In the genomic region with DNA sequence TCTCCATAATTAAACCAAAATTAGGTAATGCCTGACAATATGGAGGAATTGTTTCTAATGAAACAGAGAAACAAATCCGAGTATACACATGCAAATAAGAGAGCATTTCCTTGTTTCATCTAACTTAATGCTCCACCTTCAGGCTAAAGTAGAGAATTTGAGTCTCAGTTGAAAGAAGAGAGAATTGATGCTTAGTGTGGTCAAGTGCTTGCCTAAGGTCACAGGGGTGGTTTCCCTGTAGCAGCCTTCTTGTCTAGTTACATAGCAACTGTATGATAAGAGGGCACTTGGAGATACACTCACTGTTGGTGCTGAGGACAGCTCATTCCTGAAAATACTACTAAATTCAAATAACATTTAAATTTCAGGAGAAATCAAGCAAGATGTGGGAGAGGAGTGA, we compare ENCODE assay signal across 21 mouse cellular contexts. TPM values are rescaled to one million over a fixed set of nuclear protein-coding genes. Genes with fewer than 3 reads are reported as not detected.
DNase-seq lines count a peak whose midpoint lies in the region; ATAC-seq and TF ChIP-seq lines count a peak whose summit lies in the region.
"Had no signal": no experiment of that assay in that cellular context is flagged by ENCODE, and none has a peak within 500 bp of the region (broad histone marks: within the 10 kb centered on the region; RNA-seq: fewer than 3 reads in every experiment).

No protein-coding gene starts in this region.

- no peak overlapping the region for H3K27ac ChIP-seq in midbrain, postnatal 0 days (ENCODE audit: low read depth, low read length)
- no peak overlapping the region for H3K27ac ChIP-seq in midbrain, embryonic 10.5 days (replicated peaks)
- H3K27ac ChIP-seq: embryonic facial prominence, embryonic 10.5 days; embryonic facial prominence, embryonic 12.5 days; forebrain, embryonic 13.5 days; forebrain, embryonic 15.5 days had no signal

- no peak overlapping the region for H3K4me3 ChIP-seq in midbrain, postnatal 0 days (ENCODE audit: low read depth, low read length)
- no peak overlapping the region for H3K4me3 ChIP-seq in midbrain, embryonic 10.5 days
- H3K4me3 ChIP-seq: embryonic facial prominence, embryonic 10.5 days; embryonic facial prominence, embryonic 12.5 days; forebrain, embryonic 13.5 days; forebrain, embryonic 15.5 days had no signal

- ATAC-seq in midbrain, postnatal 0 days (ENCODE audit: low FRiP score), result no peak
- ATAC-seq: activated CD4-positive, CD25-positive, alpha-beta regulatory T cell, adult 4 months; forebrain, embryonic 13.5 days; forebrain, embryonic 15.5 days; forebrain, postnatal 0 days; Patski had no signal

- no peak overlapping the region for H3K9ac ChIP-seq in midbrain, postnatal 0 days (replicated peaks; ENCODE audit: low read length, poor library complexity, severe bottlenecking)
- H3K9ac ChIP-seq: embryonic facial prominence, embryonic 12.5 days; forebrain, embryonic 13.5 days; forebrain, embryonic 15.5 days; forebrain, postnatal 0 days had no signal

- no peak for DNase-seq in midbrain, postnatal 0 days (ENCODE audit: low spot score)
- DNase-seq in midbrain, embryonic 10.5 days (ENCODE audit: low spot score), result no peak
- peak; percentile 68 for DNase-seq in R1 (ENCODE audit: low read depth, low spot score)
- DNase-seq in gastrocnemius, adult 8-10 months (ENCODE audit: low spot score in 2 of 2), result no peak
- no peak for DNase-seq in thymus, postnatal 36 days
- DNase-seq: adrenal gland, adult 8-10 months; adrenal gland, postnatal 14 days; adrenal gland, postnatal 36 days; cerebellum, adult 11-12 months; cerebellum, adult 2 months; cerebellum, adult 9-10 months; cerebellum, postnatal 10 days; cerebellum, postnatal 25 days; forebrain, postnatal 0 days had no signal

- 67% methylated on average over 1 of the region's 1 CpGs for WGBS in midbrain, postnatal 0 days
- 69% methylated on average over 1 of the region's 1 CpGs for WGBS in midbrain, embryonic 10.5 days

- H3K4me1 ChIP-seq in midbrain, postnatal 0 days (ENCODE audit: insufficient read depth, low read length), result no peaks in the 10 kb centered on the region
- no peaks in the 10 kb centered on the region for H3K4me1 ChIP-seq in midbrain, embryonic 10.5 days
- H3K4me1 ChIP-seq: embryonic facial prominence, embryonic 10.5 days; embryonic facial prominence, embryonic 12.5 days; forebrain, embryonic 13.5 days; forebrain, embryonic 15.5 days had no signal

- no peaks in the 10 kb centered on the region for H3K27me3 ChIP-seq in midbrain, postnatal 0 days (ENCODE audit: insufficient read depth, low read length)
- no peaks in the 10 kb centered on the region for H3K27me3 ChIP-seq in midbrain, embryonic 10.5 days (ENCODE audit: low read depth, poor library complexity, severe bottlenecking)
- H3K27me3 ChIP-seq: embryonic facial prominence, embryonic 12.5 days; forebrain, embryonic 13.5 days; forebrain, embryonic 15.5 days; Patski had no signal

- 0 out of 2 replicates have a peak, but pooled peaks have one; percentile 13 for TF ChIP-seq CTCF in midbrain, postnatal 0 days (IDR thresholded peaks at IDR 0.05)

- no peak overlapping the region for H3K4me2 ChIP-seq in midbrain, postnatal 0 days (ENCODE audit: low read depth, low read length, poor library complexity, severe bottlenecking)
- H3K4me2 ChIP-seq: embryonic facial prominence, embryonic 12.5 days; forebrain, embryonic 13.5 days; forebrain, embryonic 15.5 days had no signal

- H3K36me3 ChIP-seq in midbrain, postnatal 0 days (ENCODE audit: insufficient read depth, low read length), result no peaks in the 10 kb centered on the region
- H3K36me3 ChIP-seq in midbrain, embryonic 10.5 days, result no peaks in the 10 kb centered on the region
- H3K36me3 ChIP-seq: embryonic facial prominence, embryonic 10.5 days; embryonic facial prominence, embryonic 12.5 days; forebrain, embryonic 15.5 days; G1E had no signal

- no peaks in the 10 kb centered on the region for H3K9me3 ChIP-seq in midbrain, postnatal 0 days (ENCODE audit: low read length)
- H3K9me3 ChIP-seq in midbrain, embryonic 10.5 days (replicated peaks), result no peaks in the 10 kb centered on the region
- H3K9me3 ChIP-seq: embryonic facial prominence, embryonic 10.5 days; embryonic facial prominence, embryonic 12.5 days; forebrain, embryonic 13.5 days; forebrain, embryonic 15.5 days; G1E had no signal

RNA-seq across cellular contexts. Expression of a gene that starts 36.7 kb away (rescaled TPM):
- total RNA-seq in midbrain, postnatal 0 days (2014; rRNA removed), result 1.2 TPM in 1 of 2 replicates, not detected in the other
- polyA plus RNA-seq in midbrain, postnatal 0 days (2015; fragmentation: Nextera tagmentation; extraction: Ambion mirVana), result 0.61 and 1.3 TPM in 2 replicates
- 0.93 and 1.8 TPM in 2 replicates for polyA plus RNA-seq in midbrain, embryonic 10.5 days (2016; fragmentation: Nextera tagmentation; extraction: Ambion mirVana)
- not detected for total RNA-seq in gastrocnemius, adult 8-10 months (2022)
- polyA plus RNA-seq: G1E had no signal

RNA-seq across cellular contexts. Expression of a gene that starts 36.8 kb away (rescaled TPM):
- total RNA-seq in midbrain, postnatal 0 days (2014; rRNA removed), result 20.5 and 25.3 TPM in 2 replicates
- polyA plus RNA-seq in midbrain, postnatal 0 days (2015; fragmentation: Nextera tagmentation; extraction: Ambion mirVana), result 11.6 and 15.0 TPM in 2 replicates
- polyA plus RNA-seq in midbrain, embryonic 10.5 days (2016; fragmentation: Nextera tagmentation; extraction: Ambion mirVana), result 25.7 and 28.0 TPM in 2 replicates
- 10 to 100 TPM in 1 of 4 experiments, 1 to 10 TPM in 3; 7.2 to 10.4 (median 8.2) TPM for total RNA-seq in gastrocnemius, adult 8-10 months (2022)
